Mouse (Mus musculus): ENCODE results near the gene Litaf.
"Not testable (repeated sequence)": the region's sequence is repeated elsewhere in the genome, so short reads cannot be mapped to it uniquely, and the experiment has no call there.

The Litaf gene

GRCm38 (mm10) chr16:11021403-11022112, 44.4 kb downstream of the Litaf start:
- no peak for DNase-seq

- DNase-seq: no peak
Observed at GRCm38 (mm10) chr16:11017807-11018595, 48.0 kb downstream of the Litaf start.

- DNase-seq: no peak
Observed at GRCm38 (mm10) chr16:11016353-11016752, 49.6 kb downstream of the Litaf start.

- DNase-seq: no peak
Observed at GRCm38 (mm10) chr16:11014407-11014806, 51.5 kb downstream of the Litaf start.

- DNase-seq: not testable (repeated sequence)
Observed at GRCm38 (mm10) chr16:11013464-11014147, 52.4 kb downstream of the Litaf start.

- peak; percentile 14 to 40 for DNase-seq
Observed at GRCm38 (mm10) chr16:11012571-11013463, 53.1 kb downstream of the Litaf start.

- no peak for DNase-seq
Observed at GRCm38 (mm10) chr16:11011939-11012338, 54.0 kb downstream of the Litaf start.

GRCm38 (mm10) chr16:11011206-11011605, 54.8 kb downstream of the Litaf start:
- DNase-seq: no peak

GRCm38 (mm10) chr16:11010270-11010669, 55.7 kb downstream of the Litaf start:
- DNase-seq: no peak

GRCm38 (mm10) chr16:11008162-11008991, 57.6 kb downstream of the Litaf start:
- DNase-seq: peak in 1 of 2 experiments; percentile 20

- DNase-seq: no peak
Observed at GRCm38 (mm10) chr16:11006100-11006499, 59.9 kb downstream of the Litaf start.

- no peak for DNase-seq
Observed at GRCm38 (mm10) chr16:11001703-11002659, 64.0 kb downstream of the Litaf start.

GRCm38 (mm10) chr16:10999809-11000208, 66.1 kb downstream of the Litaf start:
- no peak for DNase-seq

GRCm38 (mm10) chr16:10998224-10998623, 67.7 kb downstream of the Litaf start:
- no peak for DNase-seq

GRCm38 (mm10) chr16:10996576-10996975, 69.4 kb downstream of the Litaf start:
- no peak for DNase-seq

GRCm38 (mm10) chr16:10993032-10993744, 72.8 kb downstream of the Litaf start:
- peak; percentile 90 to 92 for DNase-seq

- DNase-seq: peak; percentile 16 to 41
Observed at GRCm38 (mm10) chr16:10992090-10993031, 73.6 kb downstream of the Litaf start.

- DNase-seq: no peak
Observed at GRCm38 (mm10) chr16:10991737-10992089, 74.2 kb downstream of the Litaf start.
